Mouse (Mus musculus): ENCODE data around the gene Cdc45.
"Not testable (repeated sequence)": the region's sequence is repeated elsewhere in the genome, so short reads cannot be mapped to it uniquely, and the experiment has no call there.

Gene Cdc45

DNA sequence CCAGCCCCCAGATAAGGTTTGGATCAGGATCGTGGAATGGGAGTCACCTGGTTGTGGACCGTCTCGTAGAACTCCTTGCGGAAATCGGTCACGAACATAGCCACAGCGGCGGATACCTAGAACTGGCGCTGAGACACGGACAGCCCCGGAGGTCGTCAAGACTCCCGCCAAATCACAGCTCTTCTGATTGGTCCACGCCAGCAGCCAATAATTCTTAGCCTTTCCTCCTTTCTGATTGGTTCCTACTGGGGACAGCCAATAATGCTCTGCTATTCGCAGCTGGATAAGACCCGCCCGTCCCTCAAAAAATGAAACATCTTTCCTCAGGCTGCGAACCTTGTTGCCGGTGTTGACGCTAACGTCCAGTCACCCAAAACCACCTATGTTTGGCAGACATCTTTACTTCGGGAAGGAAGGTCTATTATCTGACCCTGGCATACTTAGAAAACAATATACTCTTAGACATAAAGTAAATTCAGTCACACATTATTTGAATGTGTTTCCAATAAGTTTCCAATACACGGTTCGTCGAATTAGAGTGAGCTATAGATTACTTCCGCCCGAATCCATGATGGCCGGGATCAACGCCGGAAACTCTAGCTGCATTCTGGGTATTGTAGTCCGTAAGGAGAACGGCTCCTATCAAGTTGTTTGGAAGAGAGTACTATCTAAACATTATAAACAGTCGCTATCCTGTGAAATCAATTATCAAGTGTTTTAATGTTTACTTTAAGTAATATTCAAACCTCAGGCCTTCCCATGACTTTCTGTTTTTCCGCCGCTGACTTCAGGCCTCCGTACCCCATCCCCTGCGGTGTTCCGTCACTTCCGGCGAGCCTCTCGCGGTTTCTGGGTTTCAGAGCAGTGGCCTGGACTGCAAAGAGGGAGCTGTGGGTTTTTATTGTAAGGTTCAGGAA is at the start of gene Cdc45, which contains the start of gene Ufd1:
Cdc45 (minus strand) TSS at position 520 of the 917 bp plus-strand sequence.
Ufd1 (plus strand) TSS at position 312 of the 917 bp plus-strand sequence.
- DNase-seq = peak; percentile 89 to 96

DNA sequence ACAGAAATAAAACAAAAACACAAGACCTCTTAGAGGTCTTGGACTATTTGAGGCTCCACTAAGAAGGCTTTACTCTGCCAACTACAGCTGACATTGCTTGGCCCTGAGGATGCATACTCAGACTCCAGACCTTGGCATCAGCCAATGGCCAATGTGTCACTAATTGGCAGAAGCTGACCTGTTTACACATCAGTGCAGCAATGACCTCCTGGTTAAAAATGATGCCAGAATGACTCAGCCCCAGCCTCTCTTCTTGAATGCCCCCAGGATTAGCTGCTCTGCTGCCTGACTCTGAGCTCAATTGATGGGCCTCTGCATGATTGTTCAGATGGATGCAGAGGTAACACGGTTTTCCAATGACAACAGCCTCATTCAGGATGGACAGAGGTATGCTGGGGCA is 48.4 kb upstream of the Cdc45 start:
- peak; percentile 42 to 60 for DNase-seq

DNA sequence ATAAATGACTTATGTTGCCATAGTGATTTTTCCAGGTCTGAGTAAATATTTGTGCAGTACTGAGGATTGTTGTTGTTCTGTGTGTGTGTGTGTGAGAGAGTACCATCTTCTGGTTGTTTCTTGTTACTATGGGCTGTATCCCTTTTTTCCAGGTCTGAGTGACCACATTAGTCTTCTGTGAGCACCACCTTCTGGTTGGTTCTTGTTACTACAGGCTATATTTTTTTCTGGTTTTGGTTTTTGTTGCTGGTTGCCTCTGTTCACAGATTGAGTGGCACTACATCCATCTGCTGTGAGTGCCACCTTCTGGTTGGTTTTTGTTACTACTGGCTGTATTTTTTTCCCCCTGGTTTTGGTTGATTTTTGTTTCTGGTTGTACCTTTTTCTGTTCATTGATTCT is 46.8 kb upstream of the Cdc45 start:
- peak; percentile 36 to 81 for DNase-seq

DNA sequence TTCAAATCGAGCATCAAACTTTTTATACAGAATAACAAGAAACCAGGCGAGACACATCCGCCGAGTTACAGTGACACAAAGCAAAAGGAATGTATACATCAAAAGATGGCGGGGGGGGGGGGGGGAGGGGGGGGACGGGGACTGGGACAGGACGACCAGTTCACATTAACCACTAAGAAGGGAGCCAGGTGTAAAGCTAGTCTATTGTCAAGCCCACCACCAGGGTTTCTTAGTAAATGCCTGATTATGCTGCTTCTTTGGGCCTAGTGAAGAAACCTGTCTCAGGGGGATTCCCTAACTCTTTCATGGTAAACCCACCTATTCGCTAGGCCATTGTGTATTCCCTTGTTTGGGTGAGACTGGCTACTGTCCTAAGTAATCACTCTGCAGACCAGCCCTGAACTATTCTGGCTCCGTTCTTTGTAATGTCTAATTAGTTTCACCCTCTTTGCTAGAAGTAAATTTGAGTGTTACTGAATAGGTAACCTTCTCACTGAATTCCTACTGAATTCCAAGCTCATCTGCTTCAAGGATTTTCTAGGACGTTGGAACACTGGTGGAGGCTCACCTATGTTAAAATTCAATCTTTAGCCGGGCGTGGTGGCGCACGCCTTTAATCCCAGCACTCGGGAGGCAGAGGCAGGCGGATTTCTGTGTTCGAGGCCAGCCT is 37.9 kb upstream of the Cdc45 start:
- not testable (repeated sequence) for DNase-seq

DNA sequence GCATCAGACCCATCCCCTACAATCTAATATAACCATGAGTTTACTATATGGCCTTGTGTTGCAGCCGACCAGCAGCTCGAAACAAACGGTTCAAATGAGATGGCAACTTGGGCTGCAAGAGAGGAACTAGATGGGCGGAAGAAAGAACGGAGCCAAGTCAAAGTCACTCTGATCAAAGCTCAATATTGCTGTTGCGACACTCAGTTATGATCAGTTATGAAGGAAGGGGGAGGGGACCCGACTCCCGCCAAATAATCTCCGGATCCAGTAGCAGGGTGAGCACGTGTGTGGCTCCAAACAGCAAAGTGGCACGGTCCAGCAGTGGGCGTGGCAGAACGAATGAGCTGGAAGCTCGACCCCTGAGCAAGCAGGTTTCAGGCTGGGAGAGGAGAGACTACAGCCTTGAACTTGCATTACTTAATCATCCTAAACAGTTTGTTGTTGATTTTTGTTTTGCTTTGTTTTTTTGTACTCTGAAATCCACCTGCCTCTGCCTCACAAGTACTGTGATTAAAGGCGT is 34.6 kb upstream of the Cdc45 start:
- no peak for DNase-seq

DNA sequence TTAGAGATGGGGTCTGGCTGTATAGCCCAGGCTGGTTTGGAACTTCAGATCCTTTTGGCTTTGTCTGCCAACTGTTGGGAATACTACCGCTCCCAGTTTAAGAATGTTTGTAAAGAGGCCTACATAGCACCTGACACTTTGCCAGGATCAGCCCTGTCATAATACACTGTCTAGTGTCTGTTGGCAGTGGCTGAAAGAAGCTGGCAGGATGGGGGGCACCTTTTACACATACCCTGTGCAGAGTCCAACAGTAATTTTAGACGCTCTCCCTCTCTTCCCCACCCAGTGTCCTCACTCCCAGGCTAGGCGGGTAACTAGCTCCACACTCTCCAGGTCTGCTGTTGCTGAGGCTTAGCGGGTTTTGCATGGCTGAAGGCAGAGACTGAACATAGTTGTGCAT is 26.6 kb upstream of the Cdc45 start:
- no peak for DNase-seq

DNA sequence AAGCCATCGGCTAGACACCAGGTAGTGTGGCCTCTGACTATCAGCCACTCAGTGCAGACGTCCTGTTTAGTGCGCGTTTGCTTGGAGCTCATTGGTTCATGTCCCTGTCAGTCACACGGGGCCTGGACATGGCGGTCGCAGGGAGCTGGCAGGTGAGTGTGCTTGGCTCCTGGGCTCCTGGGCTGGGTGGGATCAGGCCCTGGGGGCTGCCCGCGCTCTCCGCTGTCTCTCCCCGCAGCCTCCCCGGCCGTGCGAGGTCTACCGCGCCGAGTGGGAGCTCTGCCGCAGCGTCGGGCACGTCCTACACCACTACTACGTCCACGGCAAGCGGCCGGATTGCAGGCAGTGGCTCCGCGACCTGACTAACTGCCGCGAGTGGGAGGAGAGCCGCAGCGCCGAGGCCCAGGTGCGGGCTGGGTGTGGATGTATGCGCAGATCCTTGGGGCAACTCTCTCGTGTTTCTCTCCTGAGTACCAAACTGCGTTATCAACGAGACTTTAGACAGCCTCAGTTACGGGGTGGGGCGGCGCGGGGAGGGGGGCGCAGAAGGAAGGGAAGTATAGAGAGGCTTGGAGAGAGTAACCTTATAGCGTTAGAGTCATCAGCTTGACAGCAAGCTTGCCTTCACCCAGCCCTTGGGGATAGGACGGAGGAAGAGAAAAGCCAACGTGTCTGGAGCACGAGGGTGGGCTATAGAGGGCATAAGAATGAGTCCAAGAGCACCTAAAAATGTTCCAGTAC is 24.9 kb upstream of the Cdc45 start, which contains the start of the genes 2510002D24Rik and Gm28539:
2510002D24Rik (plus strand) TSS at position 111 of the 741 bp plus-strand sequence.
Gm28539 (plus strand) TSS at position 117 of the 741 bp plus-strand sequence.
- DNase-seq = peak; percentile 97 to 98

DNA sequence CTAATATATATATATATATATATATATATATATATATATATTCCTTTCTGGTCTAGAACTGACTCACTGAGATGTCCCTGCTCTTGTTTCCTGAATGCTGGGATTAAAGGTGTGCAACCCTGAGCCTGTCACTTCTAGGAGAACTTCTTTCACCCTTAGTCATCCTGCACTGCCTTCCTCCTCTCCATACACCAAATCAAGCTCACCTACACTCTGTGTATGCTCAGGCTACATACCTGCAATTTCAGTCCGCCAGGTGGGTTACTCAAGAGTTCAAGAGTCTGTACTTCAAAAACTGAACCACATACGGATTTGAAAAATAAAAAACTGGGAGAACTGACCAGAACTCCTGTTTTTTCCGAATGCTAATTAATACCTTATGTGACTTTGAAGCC is 24.3 kb upstream of the Cdc45 start:
- DNase-seq = no peak

DNA sequence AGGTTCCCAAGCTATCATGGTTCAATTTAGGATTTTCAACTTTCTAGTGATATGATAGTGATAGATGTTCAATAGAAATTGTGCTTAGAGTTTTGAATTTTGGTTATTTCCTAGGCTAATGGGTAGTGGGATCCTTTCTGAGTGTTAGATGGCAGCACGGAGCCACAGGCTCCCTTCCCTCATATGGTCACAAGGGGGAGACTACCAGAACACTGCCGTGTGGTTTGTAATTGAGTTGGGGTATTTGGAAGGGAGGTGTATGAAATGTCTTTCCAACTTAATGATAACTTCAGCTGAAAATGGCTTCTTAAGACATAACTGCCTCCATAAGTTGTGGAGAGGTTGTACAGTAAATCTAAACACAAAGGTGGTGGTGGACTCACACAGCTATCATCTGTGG is 21.7 kb upstream of the Cdc45 start:
- no peak for DNase-seq

DNA sequence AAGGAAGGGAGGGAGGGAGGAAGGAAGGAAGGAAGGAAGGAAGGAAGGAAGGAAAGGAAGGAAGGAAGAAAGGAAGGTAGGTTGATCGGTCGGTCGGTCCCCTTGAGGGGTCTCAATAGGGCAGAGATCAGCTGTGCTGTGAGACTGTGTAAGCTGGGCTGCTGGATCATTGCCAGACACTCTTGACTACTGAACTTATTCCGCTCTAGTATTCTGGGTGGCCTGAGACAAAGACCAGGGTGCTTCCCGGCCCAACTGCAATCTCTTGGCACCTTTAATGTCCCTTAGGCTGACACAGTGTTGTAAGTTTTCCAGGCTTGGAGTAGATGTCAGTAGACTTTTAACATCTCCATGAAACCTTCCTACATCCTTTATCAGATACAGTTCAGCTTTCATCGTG is 17.3 kb upstream of the Cdc45 start:
- DNase-seq = no peak

DNA sequence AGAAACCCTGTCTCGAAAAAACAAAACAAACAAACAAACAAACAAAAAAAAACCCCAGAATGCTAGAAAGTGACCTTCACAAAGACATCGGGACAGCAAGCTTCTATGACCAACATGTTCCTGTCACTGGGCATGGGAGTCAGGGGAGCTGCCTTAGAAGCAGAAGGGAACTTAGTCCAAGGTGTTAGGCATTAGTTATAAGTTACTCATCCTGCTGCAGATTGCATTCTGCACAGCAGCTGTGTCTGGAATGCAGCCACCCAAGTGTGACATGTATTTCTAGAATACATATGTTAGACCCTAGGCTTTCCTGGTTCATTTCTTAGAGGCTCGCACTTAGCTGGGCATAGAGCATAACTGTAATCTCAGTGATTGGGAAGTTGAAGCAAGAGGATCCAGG is 16.8 kb upstream of the Cdc45 start:
- peak in 1 of 2 experiments; percentile 22 for DNase-seq

DNA sequence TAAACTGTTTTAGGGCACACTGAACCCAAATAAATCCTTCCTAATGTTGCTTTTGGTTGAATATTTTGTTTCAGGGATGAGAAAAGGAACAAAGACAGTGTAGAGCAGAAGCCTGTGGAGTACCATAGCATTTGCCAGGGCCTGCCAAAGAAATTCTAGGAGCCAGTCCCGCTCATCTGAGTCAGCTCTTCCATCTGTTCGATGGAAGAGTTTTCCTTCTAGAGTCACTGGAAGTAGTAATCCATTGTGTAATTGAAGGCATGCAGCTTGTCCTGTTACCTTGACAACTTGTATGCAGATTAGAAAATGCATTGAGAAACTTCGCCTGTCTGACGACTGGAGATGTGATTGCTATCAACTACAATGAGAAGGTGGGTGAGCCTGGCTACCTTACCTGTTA is 11.1 kb upstream of the Cdc45 start:
- no peak for DNase-seq

DNA sequence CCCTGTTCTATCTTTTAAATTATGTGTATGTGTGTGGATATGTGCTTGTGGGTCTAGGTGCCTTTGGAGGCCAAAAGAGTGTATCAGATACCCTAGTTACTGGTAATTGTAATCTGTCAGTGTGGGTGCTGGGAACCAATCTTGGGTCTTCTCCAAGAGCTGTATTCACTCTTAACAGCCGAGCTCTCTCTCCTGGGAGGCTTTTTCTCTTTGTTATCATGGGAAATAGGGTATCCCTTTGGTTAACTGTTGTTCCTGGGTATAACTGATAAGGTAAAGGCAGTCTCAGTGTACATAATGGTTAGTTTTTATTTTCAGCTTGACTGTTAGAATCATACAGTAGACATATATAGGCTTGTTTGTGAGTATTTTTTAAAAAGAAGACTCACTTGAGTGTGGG is 10.6 kb upstream of the Cdc45 start:
- no peak for DNase-seq

DNA sequence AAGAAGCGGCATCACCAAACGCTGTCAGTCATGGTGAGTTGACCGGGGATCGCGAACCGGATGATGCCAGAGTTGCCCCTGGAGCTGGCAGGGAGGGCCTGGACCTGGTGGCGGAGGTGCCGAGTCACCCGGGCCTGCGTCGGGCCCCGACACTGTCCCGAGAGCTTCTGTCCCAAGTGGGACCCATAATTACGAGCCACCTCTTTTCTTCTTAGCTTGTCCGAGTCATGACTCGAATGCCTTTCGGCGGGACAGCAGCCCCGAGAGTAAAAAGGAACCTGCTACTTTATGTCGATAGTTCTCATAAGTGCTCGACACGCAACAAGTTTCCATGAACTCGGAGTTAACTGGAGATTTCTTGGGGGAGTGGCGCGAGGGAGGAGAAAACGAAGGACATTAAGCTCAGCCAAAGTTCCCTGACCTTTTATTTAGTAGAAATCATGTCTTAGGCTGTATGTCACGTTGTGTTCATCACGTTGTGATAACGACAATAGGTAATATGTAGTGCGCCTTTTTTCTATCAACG is 661 bp upstream of the Cdc45 start:
- DNase-seq = no peak

DNA sequence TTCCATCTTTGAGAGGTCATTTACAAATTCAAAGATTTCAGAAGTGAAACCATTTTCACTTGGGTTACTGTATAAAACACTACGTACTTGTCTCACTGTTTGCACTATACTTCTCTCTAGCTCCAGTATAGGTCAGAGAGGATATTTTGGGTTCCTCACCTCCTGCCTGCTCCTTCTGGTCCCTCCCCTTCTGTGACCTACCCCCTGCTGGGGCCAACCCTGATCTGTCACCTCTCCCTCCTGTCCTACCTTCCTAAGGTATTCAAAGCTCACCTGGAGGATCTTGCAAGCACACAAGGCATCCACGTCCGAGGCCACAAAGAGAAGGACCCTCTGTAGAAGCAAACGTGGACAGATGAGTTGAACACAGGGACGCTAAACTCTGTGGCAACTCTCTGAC is 755 bp downstream of the Cdc45 start:
- no peak for DNase-seq

DNA sequence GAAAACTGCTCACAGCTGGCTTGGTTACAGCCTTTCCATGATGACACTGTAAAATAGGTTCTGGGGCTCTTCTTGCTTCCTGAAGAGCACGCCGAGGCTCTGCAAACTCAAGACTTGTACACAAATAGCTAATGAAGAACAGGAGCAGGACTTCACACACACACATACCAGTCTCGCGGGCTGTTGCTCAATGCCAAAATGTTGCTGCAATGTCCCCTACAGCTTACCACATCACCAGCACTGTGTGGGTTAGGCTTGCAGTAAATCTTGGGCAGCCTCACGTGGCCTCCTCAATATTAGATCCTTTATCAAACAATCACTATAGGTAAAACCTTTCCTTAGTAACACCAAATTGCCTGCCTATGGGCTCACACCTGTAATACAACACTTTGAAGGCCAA is 2.8 kb downstream of the Cdc45 start:
- no peak for DNase-seq

DNA sequence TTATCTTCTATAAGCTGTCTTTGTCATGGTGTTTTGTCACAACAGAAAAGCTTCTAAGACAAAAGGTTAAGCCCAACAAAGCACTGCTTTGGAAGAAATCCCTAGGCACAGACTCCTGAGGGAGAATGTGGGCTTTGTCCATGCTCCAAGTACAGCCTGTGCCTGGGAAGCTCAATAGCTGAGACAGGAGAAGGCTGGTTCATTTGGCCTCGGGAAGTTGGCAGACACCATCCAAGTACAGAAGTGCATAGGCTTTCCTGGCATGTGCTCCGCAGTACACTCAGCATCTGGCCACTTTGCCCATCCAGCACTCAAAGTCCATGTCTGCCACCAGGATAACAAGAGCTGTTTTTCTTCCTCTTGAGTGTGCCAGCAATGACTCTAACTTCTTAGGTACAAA is 6.0 kb downstream of the Cdc45 start:
- DNase-seq = peak; percentile 28 to 38

DNA sequence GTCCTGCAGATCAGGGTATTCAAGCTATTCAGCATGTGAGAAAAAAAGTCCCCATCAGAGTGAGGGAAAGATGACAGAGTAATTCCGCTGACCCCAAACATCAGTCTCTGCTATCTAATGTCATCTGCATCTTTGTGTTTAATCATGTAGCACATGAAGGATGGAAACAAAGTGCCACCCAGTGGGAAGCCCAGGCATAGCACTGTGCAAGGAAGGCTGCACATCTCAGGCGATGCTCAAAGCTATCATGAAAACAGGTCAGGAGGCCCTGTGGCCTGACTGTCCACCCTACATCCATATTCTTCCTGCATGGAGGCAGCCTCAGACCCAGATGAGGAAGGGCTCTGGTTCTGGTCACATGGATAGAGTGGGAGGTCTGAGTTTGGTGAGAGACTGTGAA is 12.9 kb downstream of the Cdc45 start:
- peak; percentile 19 to 66 for DNase-seq

DNA sequence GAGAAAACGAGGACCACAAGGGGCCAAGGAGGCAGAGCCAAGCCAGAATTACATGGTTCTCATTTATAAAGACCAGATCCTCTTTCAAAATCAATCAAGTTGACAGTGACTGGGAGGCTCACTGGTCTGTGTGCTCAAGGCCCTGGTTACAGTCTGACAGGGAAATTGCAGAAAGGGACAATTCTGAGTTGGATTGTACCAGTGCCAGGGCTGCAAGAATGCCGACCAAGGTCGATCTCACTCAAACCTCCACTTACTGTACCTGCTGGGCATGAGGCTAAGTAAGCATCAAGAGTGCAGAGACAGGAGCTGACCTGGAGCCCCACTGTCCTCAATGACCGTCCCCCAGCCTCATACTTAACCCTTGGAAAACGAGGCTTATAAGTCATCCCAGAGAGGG is 13.6 kb downstream of the Cdc45 start:
- DNase-seq = no peak

DNA sequence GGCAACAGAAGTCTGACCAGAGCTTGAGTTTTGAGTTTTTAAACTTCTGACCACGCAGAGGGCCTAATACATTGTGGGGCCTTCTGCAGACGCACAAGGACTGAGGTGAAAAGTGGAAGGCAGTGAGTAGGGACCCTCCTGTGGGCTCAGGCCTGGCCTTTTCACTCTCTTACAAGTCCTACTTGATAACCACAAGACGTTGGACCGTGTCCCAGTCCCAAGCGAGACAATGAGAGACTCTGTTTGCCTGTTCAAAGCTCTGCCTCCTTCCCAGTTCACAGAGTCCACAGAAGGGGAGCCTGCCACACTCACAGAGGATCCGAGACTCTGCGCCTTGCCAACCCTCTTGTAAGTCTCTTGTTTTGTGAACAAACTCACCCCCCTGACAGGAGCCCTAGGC is 15.1 kb downstream of the Cdc45 start:
- no peak for DNase-seq

DNA sequence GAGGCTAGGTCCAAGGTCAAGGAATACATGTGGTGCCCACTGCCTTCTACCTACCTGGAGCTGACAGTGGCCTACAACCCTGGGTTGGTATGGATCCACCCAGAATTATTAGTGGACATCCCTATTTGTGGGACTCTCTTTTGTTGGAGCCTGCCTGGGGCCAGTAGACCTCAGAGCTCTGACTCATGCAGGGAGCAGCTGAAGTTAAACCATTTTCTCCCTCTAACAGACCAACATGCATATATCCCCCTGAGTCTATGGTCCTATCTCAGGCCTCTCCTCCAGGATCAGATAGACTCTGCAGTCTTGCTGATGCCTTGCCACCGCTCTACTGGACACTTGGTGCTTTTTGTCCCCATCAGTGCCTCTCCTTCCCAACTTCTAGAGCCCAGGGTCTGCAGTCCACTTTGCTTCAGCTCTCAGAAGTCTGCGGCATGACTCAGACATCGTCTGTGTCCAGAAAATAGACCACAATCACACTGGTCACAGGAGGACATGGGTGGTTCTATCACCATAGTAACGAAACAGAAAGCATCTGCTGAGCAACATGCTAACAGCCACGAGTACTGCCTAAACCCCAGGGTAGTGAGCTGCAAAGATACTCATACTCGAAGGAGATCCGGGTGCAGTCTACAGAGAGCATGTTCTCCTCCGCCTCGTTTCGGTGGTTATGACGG is 16.4 kb downstream of the Cdc45 start:
- DNase-seq = no peak

All from kidney, adult 8-10 months (tissue).